Mouse (Mus musculus): ENCODE results near the gene Tlr13. TPM values are rescaled to one million over a fixed set of nuclear protein-coding genes. Genes with fewer than 3 reads are reported as not detected.
A peak's percentile ranks its signal among the peaks of the same experiment; 100 is the strongest.

The Tlr13 gene
- total and polyA plus RNA-seq, 2 experiments from 2014 or later, result 0.45 to 1.5 TPM

GRCm38 (mm10) chrX:106134916-106135315 lies 8.1 kb upstream of the Tlr13 start:
- Histone ChIP-seq H3K27ac (ENCODE audit: low read depth, low read length) (no peak overlapping the region), H3K4me2 (ENCODE audit: low read depth) (no peak overlapping the region), H3K9me3 (ENCODE audit: low read length) (no peaks in the 10 kb centered on the region), H3K36me3 (ENCODE audit: insufficient read depth) (no peaks in the 10 kb centered on the region), H3K27me3 (ENCODE audit: insufficient read depth, low read length) (no peaks in the 10 kb centered on the region), H3K4me1 (ENCODE audit: insufficient read depth) (no peaks in the 10 kb centered on the region), H3K9ac (no peak overlapping the region), H3K4me3 (ENCODE audit: low read depth, low read length) (no peak overlapping the region)
- ATAC-seq (no peak), DNase-seq (no peak)
- no peak for TF ChIP-seq CTCF (IDR thresholded peaks at IDR 0.05; ENCODE audit: low read depth)
- WGBS, result 81% methylated on average over 3 of the region's 3 CpGs

GRCm38 (mm10) chrX:106135484-106135883 lies 7.5 kb upstream of the Tlr13 start:
- H3K9ac ChIP-seq, result no peak overlapping the region
- 75% methylated on average over 4 of the region's 4 CpGs for WGBS
- no peaks in the 10 kb centered on the region for H3K4me1 ChIP-seq (ENCODE audit: insufficient read depth)
- no peaks in the 10 kb centered on the region for H3K36me3 ChIP-seq (ENCODE audit: insufficient read depth)
- H3K27ac ChIP-seq (ENCODE audit: low read depth, low read length), result no peak overlapping the region
- ATAC-seq, result no peak
- H3K9me3 ChIP-seq (ENCODE audit: low read length), result no peaks in the 10 kb centered on the region
- H3K4me3 ChIP-seq (ENCODE audit: low read depth, low read length), result no peak overlapping the region
- no peaks in the 10 kb centered on the region for H3K27me3 ChIP-seq (ENCODE audit: insufficient read depth, low read length)
- TF ChIP-seq CTCF (IDR thresholded peaks at IDR 0.05; ENCODE audit: low read depth), result no peak
- no peak for DNase-seq
- H3K4me2 ChIP-seq (ENCODE audit: low read depth), result no peak overlapping the region

GRCm38 (mm10) chrX:106135916-106136575 lies 7.0 kb upstream of the Tlr13 start:
- WGBS, result 72% methylated on average over 12 of the region's 12 CpGs
- no peak for ATAC-seq
- Histone ChIP-seq H3K4me1 (ENCODE audit: insufficient read depth) (no peaks in the 10 kb centered on the region), H3K27ac (ENCODE audit: low read depth, low read length) (no peak overlapping the region), H3K4me2 (ENCODE audit: low read depth) (no peak overlapping the region), H3K27me3 (ENCODE audit: insufficient read depth, low read length) (no peaks in the 10 kb centered on the region), H3K9me3 (ENCODE audit: low read length) (no peaks in the 10 kb centered on the region), H3K9ac (no peak overlapping the region), H3K36me3 (ENCODE audit: insufficient read depth) (no peaks in the 10 kb centered on the region), H3K4me3 (ENCODE audit: low read depth, low read length) (no peak overlapping the region)
- DNase-seq, result no peak
- TF ChIP-seq CTCF (IDR thresholded peaks at IDR 0.05; ENCODE audit: low read depth), result no peak

GRCm38 (mm10) chrX:106139309-106140070 lies 3.5 kb upstream of the Tlr13 start:
- DNase-seq, result peak; percentile 2

GRCm38 (mm10) chrX:106148185-106148584 lies 5.2 kb downstream of the Tlr13 start:
- H3K9ac ChIP-seq, result no peak overlapping the region
- 87% methylated on average over 1 of the region's 1 CpGs for WGBS
- DNase-seq (no peak), ATAC-seq (no peak)
- no peak for TF ChIP-seq CTCF (IDR thresholded peaks at IDR 0.05; ENCODE audit: low read depth)
- no peak overlapping the region for H3K4me2 ChIP-seq (ENCODE audit: low read depth)
- H3K27me3 ChIP-seq (ENCODE audit: insufficient read depth, low read length), result no peaks in the 10 kb centered on the region
- H3K9me3 ChIP-seq (ENCODE audit: low read length), result no peaks in the 10 kb centered on the region
- H3K4me1 ChIP-seq (ENCODE audit: insufficient read depth), result no peaks in the 10 kb centered on the region
- H3K36me3 ChIP-seq (ENCODE audit: insufficient read depth), result no peaks in the 10 kb centered on the region
- H3K4me3 ChIP-seq (ENCODE audit: low read depth, low read length), result no peak overlapping the region
- H3K27ac ChIP-seq (ENCODE audit: low read depth, low read length), result no peak overlapping the region

More at GRCm38 (mm10) chrX:106139309-106140070, 3.5 kb upstream of the Tlr13 start:
- Histone ChIP-seq H3K27me3 (ENCODE audit: insufficient read depth, low read length) (no peaks in the 10 kb centered on the region), H3K9me3 (ENCODE audit: low read length) (no peaks in the 10 kb centered on the region), H3K9ac (no peak overlapping the region), H3K4me1 (ENCODE audit: insufficient read depth) (no peaks in the 10 kb centered on the region), H3K27ac (ENCODE audit: low read depth, low read length) (no peak overlapping the region), H3K36me3 (ENCODE audit: insufficient read depth) (no peaks in the 10 kb centered on the region), H3K4me3 (ENCODE audit: low read depth, low read length) (no peak overlapping the region), H3K4me2 (ENCODE audit: low read depth) (no peak overlapping the region)
- peak; percentile 63 for ATAC-seq
- 75% methylated on average over 13 of the region's 13 CpGs for WGBS
- no peak for TF ChIP-seq CTCF (IDR thresholded peaks at IDR 0.05; ENCODE audit: low read depth)

GRCm38 (mm10) chrX:106149460-106149859 lies 6.5 kb downstream of the Tlr13 start:
- Histone ChIP-seq H3K36me3 (ENCODE audit: insufficient read depth) (no peaks in the 10 kb centered on the region), H3K27ac (ENCODE audit: low read depth, low read length) (no peak overlapping the region), H3K4me3 (ENCODE audit: low read depth, low read length) (no peak overlapping the region), H3K4me2 (ENCODE audit: low read depth) (no peak overlapping the region), H3K4me1 (ENCODE audit: insufficient read depth) (no peaks in the 10 kb centered on the region), H3K9me3 (ENCODE audit: low read length) (no peaks in the 10 kb centered on the region), H3K27me3 (ENCODE audit: insufficient read depth, low read length) (no peaks in the 10 kb centered on the region), H3K9ac (no peak overlapping the region)
- TF ChIP-seq CTCF (IDR thresholded peaks at IDR 0.05; ENCODE audit: low read depth), result no peak
- no peak for DNase-seq
- ATAC-seq, result no peak
- 87% methylated on average over 3 of the region's 3 CpGs for WGBS

GRCm38 (mm10) chrX:106154180-106154586 lies 11.2 kb downstream of the Tlr13 start:
- DNase-seq (no peak), ATAC-seq (no peak)
- Histone ChIP-seq H3K27ac (ENCODE audit: low read depth, low read length) (no peak overlapping the region), H3K4me1 (ENCODE audit: insufficient read depth) (no peaks in the 10 kb centered on the region), H3K9ac (no peak overlapping the region), H3K4me2 (ENCODE audit: low read depth) (no peak overlapping the region), H3K9me3 (ENCODE audit: low read length) (no peaks in the 10 kb centered on the region), H3K4me3 (ENCODE audit: low read depth, low read length) (no peak overlapping the region), H3K36me3 (ENCODE audit: insufficient read depth) (no peaks in the 10 kb centered on the region), H3K27me3 (ENCODE audit: insufficient read depth, low read length) (no peaks in the 10 kb centered on the region)
- TF ChIP-seq CTCF (IDR thresholded peaks at IDR 0.05; ENCODE audit: low read depth), result no peak
